Mouse (Mus musculus): ENCODE data around the gene Emc7. TPM values are rescaled to one million over a fixed set of nuclear protein-coding genes. Genes with fewer than 3 reads are reported as not detected.

Gene Emc7
- polyA plus RNA-seq, 1 experiment: 19.8 TPM

- H3K4me3 ChIP-seq: no peak overlapping the region
- no peaks in the 10 kb centered on the region for H3K36me3 ChIP-seq (ENCODE audit: control insufficient read depth, insufficient read depth)
- no peak overlapping the region for H3ac ChIP-seq (ENCODE audit: control insufficient read depth, insufficient read length)
- H3K4me2 ChIP-seq (ENCODE audit: low read depth): no peak overlapping the region
- no peaks in the 10 kb centered on the region for H3K79me2 ChIP-seq (ENCODE audit: control insufficient read depth, insufficient read depth)
- H3K27me3 ChIP-seq (ENCODE audit: control insufficient read depth, insufficient read depth, insufficient read length): no peaks in the 10 kb centered on the region
- TF ChIP-seq MYOD1 (IDR thresholded peaks at IDR 0.05; ENCODE audit: control insufficient read depth in 1 of 3, insufficient read length in 2 of 3, low read depth in 2 of 3): no peak
- TF ChIP-seq E2F4 (IDR thresholded peaks at IDR 0.05; ENCODE audit: insufficient read depth): no peak
- no peak for TF ChIP-seq MYOG (IDR thresholded peaks at IDR 0.05; ENCODE audit: control insufficient read depth in 1 of 3, insufficient read depth in 1 of 3, insufficient read length in 2 of 3, low read depth in 2 of 3)
- no peak for TF ChIP-seq TCF3 (IDR thresholded peaks at IDR 0.05; ENCODE audit: insufficient read length, low read depth)
These were observed 63.7 kb downstream of the Emc7 start for GRCm38 (mm10) chr2:112518541-112518940.

GRCm38 (mm10) chr2:112520526-112521482, 66.0 kb downstream of the Emc7 start:
- H3K27me3 ChIP-seq (ENCODE audit: control insufficient read depth, insufficient read depth, insufficient read length): no peaks in the 10 kb centered on the region
- TF ChIP-seq TCF3 (IDR thresholded peaks at IDR 0.05; ENCODE audit: insufficient read length, low read depth): no peak

More at GRCm38 (mm10) chr2:112520526-112521482, 66.0 kb downstream of the Emc7 start:
- H3K4me2 ChIP-seq (ENCODE audit: low read depth): no peak overlapping the region
- no peaks in the 10 kb centered on the region for H3K79me2 ChIP-seq (ENCODE audit: control insufficient read depth, insufficient read depth)
- no peak overlapping the region for H3ac ChIP-seq (ENCODE audit: control insufficient read depth, insufficient read length)
- H3K36me3 ChIP-seq (ENCODE audit: control insufficient read depth, insufficient read depth): no peaks in the 10 kb centered on the region
- no peak overlapping the region for H3K4me3 ChIP-seq

Other genes starting within 250 kb of the Emc7 start
- gene Lpcat4, start 215.5 kb upstream of the Emc7 start, polyA plus RNA-seq (2012; fragmentation: generic; extraction: Trizol): 32.8 TPM
- gene Nutm1, start 195.7 kb upstream of the Emc7 start, polyA plus RNA-seq (2012; fragmentation: generic; extraction: Trizol): not detected
- gene Nop10, start 193.1 kb upstream of the Emc7 start, polyA plus RNA-seq (2012; fragmentation: generic; extraction: Trizol): 129 TPM
- gene Slc12a6, start 189.2 kb upstream of the Emc7 start, polyA plus RNA-seq (2012; fragmentation: generic; extraction: Trizol): 7.0 TPM
- gene Gm21985, start 188.7 kb upstream of the Emc7 start, polyA plus RNA-seq (2012; fragmentation: generic; extraction: Trizol): not detected
- gene Emc4, start 87.0 kb upstream of the Emc7 start, polyA plus RNA-seq (2012; fragmentation: generic; extraction: Trizol): 184 TPM
- 9.0 TPM for gene Katnbl1, start 75.8 kb upstream of the Emc7 start, polyA plus RNA-seq (2012; fragmentation: generic; extraction: Trizol)
- not detected for gene Chrm5, start 25.8 kb downstream of the Emc7 start, polyA plus RNA-seq (2012; fragmentation: generic; extraction: Trizol)
- 11.8 TPM for gene Aven, start 38.0 kb downstream of the Emc7 start, polyA plus RNA-seq (2012; fragmentation: generic; extraction: Trizol)